Mouse (Mus musculus) spleen, embryonic (tissue): ENCODE measurements around the gene Apobec4.

ENCODE experiments used
- CTCF ChIA-PET: fragments of 350-600 bp; sonication (Branson Sonifier 250); formaldehyde crosslinking; loops from one replicate; lab custom pipeline; 2022; lab: Charles Lee

Apobec4 gene

GRCm38 (mm10) chr1:152750312-152750965 lies at the start of gene Apobec4:
Gene Apobec4 (plus strand): TSS chr1:152750551.
- CTCF ChIA-PET: interaction anchor here (0.7 kb wide), 1 partner anchor 1203 kb away, joined by 3 read pairs; no protein-coding TSS in a partner anchor

- CTCF ChIA-PET: no interaction called here
Measured at GRCm38 (mm10) chr1:152701066-152701465, 49.3 kb upstream of the Apobec4 start.

DNA sequence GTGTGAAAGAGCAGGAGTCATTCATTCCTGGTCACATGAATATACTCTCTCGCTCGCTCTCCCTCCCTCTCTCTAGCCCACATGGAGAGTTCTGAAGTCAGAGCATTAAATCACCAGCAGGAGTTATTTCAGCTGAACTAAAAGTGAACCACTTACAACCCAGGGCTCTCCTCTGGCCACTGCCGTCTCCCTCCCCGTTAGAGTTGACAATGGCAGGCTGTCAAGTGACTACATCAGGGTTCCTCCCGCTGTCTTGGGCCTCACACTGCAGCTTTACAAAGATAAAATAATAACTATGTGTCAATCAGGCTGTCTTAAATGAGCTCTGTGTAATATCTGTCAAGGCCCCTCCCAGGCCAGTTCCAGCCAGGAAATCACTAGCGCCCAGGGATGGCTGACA lies 47.4 kb upstream of the Apobec4 start:
- CTCF ChIA-PET: no interaction called here

GRCm38 (mm10) chr1:152703941-152704340 lies 46.4 kb upstream of the Apobec4 start:
- CTCF ChIA-PET: no interaction called here

GRCm38 (mm10) chr1:152707560-152707959 lies 42.8 kb upstream of the Apobec4 start:
- CTCF ChIA-PET: no interaction called here

GRCm38 (mm10) chr1:152711037-152711436 lies 39.3 kb upstream of the Apobec4 start:
- CTCF ChIA-PET: no interaction called here

DNA sequence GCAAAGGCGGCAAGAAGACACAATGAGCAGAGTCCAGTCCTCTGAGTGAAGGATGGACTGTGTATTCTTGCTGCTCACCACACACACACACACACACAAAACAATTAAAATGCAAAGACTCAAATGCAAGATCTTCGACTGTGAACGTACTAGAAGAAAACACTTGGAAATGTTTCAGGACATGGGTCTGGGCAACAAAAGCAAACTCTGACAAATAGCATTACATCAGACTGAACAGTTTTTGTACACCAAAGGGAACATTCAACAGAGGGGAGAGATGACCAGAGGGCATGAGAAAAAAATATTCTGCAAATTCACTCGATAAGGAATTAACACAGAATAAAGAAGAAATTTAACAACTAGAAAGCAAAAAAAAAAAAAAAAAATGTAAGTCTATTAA lies 36.4 kb upstream of the Apobec4 start:
- CTCF ChIA-PET: no interaction called here

GRCm38 (mm10) chr1:152714405-152714804 lies 35.9 kb upstream of the Apobec4 start:
- CTCF ChIA-PET: no interaction called here

- CTCF ChIA-PET: interaction anchor here (0.6 kb wide), 1 partner anchor 37 kb away, joined by 5 read pairs; no protein-coding TSS in a partner anchor
Measured at GRCm38 (mm10) chr1:152717329-152717728, 33.0 kb upstream of the Apobec4 start.

DNA sequence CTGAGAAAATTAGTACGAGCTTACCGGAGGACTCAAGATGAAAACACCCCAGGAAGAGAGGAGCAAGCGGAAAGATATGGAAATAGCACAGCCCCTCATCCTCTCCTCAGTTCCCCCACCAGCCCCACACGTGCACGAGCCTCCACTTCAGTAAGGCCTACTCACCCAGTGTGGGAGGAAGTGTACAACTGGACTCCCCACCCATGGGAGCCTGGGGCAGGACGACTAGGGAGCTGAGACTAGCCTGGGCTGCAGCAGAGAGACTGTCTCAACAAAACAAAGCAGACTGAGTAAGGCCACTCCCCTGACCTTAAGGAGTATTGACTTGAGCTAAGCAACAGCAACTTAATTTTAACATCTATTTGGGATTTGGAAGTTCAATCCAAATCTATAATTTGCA lies 32.2 kb upstream of the Apobec4 start:
- CTCF ChIA-PET: no interaction called here

- CTCF ChIA-PET: no interaction called here
Measured at GRCm38 (mm10) chr1:152720969-152721368, 29.4 kb upstream of the Apobec4 start.

DNA sequence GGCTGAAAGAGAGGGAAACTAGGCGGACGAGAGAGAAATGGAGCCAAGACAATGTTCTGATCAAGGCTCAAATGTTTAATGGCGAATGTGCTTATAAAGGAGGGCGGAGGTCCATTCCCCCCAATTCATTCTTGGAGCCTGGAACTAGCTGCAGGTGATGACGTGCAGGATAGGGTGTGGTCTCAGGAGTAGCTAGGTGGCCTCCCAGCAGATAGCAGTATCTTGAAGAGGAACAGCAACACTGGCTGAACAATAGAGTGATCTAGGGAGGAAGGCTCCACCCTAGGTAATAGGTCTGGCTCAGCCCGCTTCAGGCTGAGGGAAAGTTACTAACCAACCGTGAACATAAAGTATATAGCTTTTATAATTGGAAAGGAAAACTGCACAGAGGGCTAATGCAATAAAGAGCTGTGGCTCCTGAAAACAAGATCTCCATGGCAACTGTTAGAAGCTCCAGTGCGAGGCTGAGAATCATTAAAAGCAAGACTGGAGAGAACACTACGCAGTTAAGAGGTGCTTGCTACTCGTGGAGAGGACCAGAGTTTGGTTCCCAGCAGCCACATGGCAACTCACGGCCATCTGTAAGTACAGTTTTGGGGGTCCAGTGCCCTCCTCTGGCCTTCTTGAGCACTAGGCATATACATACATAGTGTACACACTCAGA lies 28.7 kb upstream of the Apobec4 start:
- CTCF ChIA-PET: interaction anchor here (0.6 kb wide), 1 partner anchor 798 kb away, joined by 3 read pairs; no protein-coding TSS in a partner anchor

DNA sequence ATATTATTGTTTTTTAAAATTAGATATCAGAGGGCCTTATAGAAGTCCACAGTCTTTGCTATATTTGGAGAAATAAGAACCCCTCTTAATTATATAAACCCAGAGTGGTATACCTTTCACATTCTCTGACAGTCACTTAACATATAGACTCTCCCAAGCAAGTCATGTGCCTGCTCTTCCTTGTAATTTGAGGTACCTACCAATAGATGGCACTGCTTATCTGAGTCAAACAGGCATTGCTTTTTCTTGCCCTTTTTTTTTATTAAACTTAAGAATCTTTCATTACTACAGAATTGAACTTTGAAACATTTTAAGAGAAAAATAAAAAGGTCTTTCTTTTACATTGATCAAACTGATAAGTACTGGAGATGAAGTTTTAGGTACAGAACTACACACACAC lies 26.1 kb upstream of the Apobec4 start:
- CTCF ChIA-PET: no interaction called here

DNA sequence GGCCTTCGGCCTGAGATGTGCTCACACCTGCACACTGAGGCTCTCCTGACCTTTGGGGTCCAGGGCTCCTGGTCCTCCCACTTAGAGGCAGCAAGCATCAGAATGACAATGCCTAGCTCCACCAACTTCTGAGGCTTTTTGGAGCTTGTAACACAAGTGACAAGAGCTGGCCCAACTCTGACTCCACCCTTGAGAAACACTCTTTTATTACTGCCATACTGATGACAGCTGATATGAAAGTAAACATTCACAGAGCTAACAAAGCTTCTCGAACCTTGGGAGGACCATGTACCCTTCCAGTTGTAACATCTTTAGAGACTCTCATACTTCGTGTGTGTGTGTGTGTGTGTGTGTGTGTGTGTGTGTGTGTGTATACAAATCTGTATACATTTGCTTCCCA lies 24.3 kb upstream of the Apobec4 start:
- CTCF ChIA-PET: no interaction called here

- CTCF ChIA-PET: no interaction called here
Measured at GRCm38 (mm10) chr1:152727604-152728236, 22.6 kb upstream of the Apobec4 start.

DNA sequence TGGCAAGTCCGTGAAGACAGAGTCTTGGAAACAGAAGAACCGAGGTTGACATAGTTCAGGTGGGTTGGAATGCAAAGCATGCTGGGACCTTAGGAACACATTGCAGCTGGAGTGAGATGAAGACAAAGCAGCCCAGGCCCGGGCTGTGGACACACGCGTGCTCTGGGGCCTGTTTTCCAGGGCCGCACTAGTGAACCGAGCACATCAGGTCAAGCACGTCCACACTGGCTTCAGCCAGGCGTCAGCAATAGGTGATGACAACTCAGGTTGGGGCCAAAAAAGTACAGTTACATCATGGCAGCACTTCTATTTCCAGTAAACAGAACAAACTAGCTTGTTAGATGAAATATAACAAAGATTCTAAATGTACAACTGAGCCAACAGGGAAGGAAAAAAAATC lies 11.6 kb upstream of the Apobec4 start:
- CTCF ChIA-PET: no interaction called here

DNA sequence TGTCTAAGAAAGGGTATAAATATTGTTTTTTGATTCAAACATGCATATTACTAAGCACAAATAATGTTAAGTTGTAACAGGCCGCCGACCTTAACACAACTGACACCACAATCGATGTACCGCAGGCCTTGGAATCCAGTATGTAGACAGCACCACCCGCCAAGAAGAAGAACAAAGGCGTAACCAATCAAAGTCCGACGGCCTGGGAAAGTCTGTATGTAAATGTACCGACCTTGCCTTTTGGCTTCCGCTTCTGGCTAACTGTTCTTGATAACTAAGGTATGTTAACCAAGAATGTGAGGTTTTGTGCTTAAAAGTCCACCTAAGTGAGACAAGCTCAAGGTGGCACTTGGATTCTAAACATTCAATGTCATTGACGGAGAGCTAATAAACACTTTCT lies 11.0 kb upstream of the Apobec4 start:
- CTCF ChIA-PET: no interaction called here

DNA sequence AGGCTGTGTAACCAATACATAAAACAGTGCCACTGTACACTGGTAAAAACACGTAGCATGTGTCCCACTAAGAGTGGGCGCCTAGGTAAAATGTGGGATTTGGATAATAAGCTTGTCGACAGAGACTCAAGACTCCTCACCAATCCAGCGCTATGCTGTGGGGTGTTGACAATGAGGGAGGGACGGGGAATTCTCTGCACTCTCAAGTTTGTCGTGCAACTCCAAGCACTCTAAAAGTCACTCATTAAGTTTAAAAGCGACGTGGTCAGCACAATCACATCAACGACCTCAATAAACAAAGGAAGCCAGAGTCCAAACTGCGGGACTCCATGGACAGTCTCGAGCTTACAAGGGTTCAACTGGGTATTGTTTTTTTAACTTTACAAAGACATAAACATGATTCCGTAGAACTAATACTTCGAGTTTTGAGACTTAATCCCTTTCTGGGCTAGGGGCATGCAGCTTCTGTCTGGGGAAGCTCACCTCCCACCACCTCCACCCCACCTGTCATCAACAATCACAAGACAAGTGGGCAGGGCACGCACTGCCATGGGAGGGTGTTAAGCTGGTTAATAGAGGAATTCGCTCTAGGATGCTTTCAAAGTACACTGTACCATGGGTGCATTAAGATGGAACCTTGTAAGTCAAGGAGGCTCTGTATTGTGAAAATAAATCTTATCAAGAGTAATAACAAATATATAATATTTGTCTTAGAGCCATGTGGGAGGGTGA lies 7.1 kb upstream of the Apobec4 start:
- CTCF ChIA-PET: no interaction called here

- CTCF ChIA-PET: interaction anchor here (0.6 kb wide), 1 partner anchor 181 kb away, joined by 6 read pairs; no protein-coding TSS in a partner anchor
Measured at GRCm38 (mm10) chr1:152746426-152746825, 3.9 kb upstream of the Apobec4 start.

- CTCF ChIA-PET: no interaction called here
Measured at GRCm38 (mm10) chr1:152749276-152749675, 1.1 kb upstream of the Apobec4 start.

DNA sequence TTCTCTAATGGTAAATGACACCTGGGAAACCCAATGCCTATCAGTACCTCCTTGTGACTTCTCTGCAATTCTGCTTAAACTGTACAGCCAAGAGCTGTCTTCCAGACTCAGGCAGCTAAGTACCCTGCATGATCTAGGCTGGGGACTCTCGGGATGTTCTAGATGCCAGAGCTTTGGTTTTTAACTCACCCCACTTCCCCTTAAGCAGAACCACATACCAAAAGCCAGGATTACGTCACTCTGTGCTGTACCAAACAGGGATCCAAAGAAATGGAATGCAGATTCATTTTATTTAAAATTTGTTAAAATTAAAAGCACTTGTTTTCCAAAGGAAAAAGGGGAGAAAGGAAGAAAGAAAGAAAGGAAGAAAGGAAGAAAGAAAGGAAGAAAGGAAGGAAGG lies 11.4 kb downstream of the Apobec4 start:
- CTCF ChIA-PET: interaction anchor here (0.5 kb wide), 1 partner anchor 200 kb away, joined by 3 read pairs; no protein-coding TSS in a partner anchor
